Mouse (Mus musculus) bone marrow macrophage, adult 2 months (primary cell): ENCODE data around the gene Leprot.

ENCODE experiments used
- CTCF ChIP-seq: IDR thresholded peaks from 2 replicates; pipeline ENCODE4 v1.5.1; 2012; ENCODE audit warnings: low read depth, mild to moderate bottlenecking, low read length, moderate library complexity
- POLR2A ChIP-seq: IDR thresholded peaks from 2 replicates; pipeline ENCODE4 v1.6.1; 2012; ENCODE audit warnings: mild to moderate bottlenecking, low read depth, low read length, borderline replicate concordance

- TF ChIP-seq CTCF (no peak), POLR2A (no peak)
These were observed 6.7 kb downstream of the Leprot start for GRCm38 (mm10) chr4:101654256-101654655.
